Comparison of ENCODE assay signal across 11 mouse cellular contexts in the genomic region with DNA sequence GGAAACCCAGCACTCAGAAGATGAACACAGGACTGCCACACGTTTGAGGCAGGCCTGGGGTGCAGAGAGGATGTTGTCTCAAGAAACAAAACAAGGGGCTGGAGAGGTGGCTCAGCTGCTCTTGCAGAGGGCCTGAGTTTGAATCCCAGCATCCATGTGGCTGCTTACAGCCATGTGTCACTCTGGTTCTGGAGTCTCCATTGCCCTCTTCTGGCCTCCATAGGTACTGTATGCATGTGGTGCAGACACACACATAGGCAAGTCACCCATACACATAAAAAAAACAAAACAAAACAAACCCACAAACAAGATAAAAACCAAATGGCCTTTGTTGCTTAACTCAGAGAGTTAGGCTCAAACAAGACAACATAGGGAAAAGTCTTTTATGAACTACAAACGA. TPM values are rescaled to one million over a fixed set of nuclear protein-coding genes. Genes with fewer than 3 reads are reported as not detected.
DNase-seq lines count a peak whose midpoint lies in the region; ATAC-seq and TF ChIP-seq lines count a peak whose summit lies in the region.
"Had no signal": no experiment of that assay in that cellular context is flagged by ENCODE, and none has a peak within 500 bp of the region (broad histone marks: within the 10 kb centered on the region; RNA-seq: fewer than 3 reads in every experiment).

No protein-coding gene starts in this region.

- H3K79me2 ChIP-seq in MEL (ENCODE audit: control insufficient read depth, insufficient read depth, low read length, poor library complexity): peaks cover 21% of the 10 kb centered on the region

- DNase-seq in left cerebral cortex, adult 2 months (ENCODE audit: extremely low spot score in 1 of 2, low spot score in 2 of 2): no peak
- DNase-seq in left cerebral cortex, adult 18-20 months (ENCODE audit: low spot score in 2 of 2): no peak
- DNase-seq in B cell, adult 2 months: peak; percentile 33 to 37
- peak; percentile 75 for DNase-seq in MEL (ENCODE audit: low read depth, low spot score)
- DNase-seq in limb, embryonic 10.5 days (ENCODE audit: low spot score): no peak
- DNase-seq in frontal cortex, postnatal 36 days (ENCODE audit: low spot score in 2 of 2): no peak
- DNase-seq: adrenal gland, postnatal 14 days had no signal

- no peak for TF ChIP-seq POLR2A in MEL (IDR thresholded peaks at IDR 0.05; ENCODE audit: control insufficient read depth in 1 of 2, insufficient read depth in 1 of 2, low read depth in 1 of 2, low read length in 2 of 2, poor library complexity in 1 of 2)

- no peak overlapping the region for H3K27ac ChIP-seq in left cerebral cortex, adult 2 months
- H3K27ac ChIP-seq in MEL (ENCODE audit: control insufficient read depth, low read depth, low read length): no peak overlapping the region
- H3K27ac ChIP-seq in limb, embryonic 10.5 days: peak overlapping the region; percentile 79
- H3K27ac ChIP-seq in hindbrain, embryonic 16.5 days (ENCODE audit: low read depth, low read length): no peak overlapping the region
- H3K27ac ChIP-seq: embryonic facial prominence, embryonic 12.5 days; midbrain, embryonic 10.5 days had no signal

- TF ChIP-seq CTCF in left cerebral cortex, adult 2 months (IDR thresholded peaks at IDR 0.05): peak; percentile 31
- TF ChIP-seq CTCF in MEL (IDR thresholded peaks at IDR 0.05 in 2 of 3, conservative IDR thresholded peaks at IDR 0.05 in 1 of 3; ENCODE audit: control insufficient read depth in 1 of 3, insufficient read depth in 1 of 3, low read depth in 2 of 3, low read length in 3 of 3, poor library complexity in 1 of 3, severe bottlenecking in 1 of 3): peak; percentile 41 to 52 (median 51)

- peaks cover 3 to 15% of the 10 kb centered on the region in 2 experiments; a peak in 3 of 4 replicates for H3K4me1 ChIP-seq in MEL (ENCODE audit: control insufficient read depth in 1 of 2, insufficient read depth in 2 of 2, low read length in 2 of 2)
- H3K4me1 ChIP-seq in limb, embryonic 10.5 days: peaks cover 88% of the 10 kb centered on the region
- peaks cover 19% of the 10 kb centered on the region for H3K4me1 ChIP-seq in hindbrain, embryonic 16.5 days (ENCODE audit: control insufficient read depth, insufficient read depth, low read depth, low read length)

- H3K27me3 ChIP-seq in MEL (ENCODE audit: control insufficient read depth in 1 of 2, insufficient read depth in 2 of 2, low read length in 2 of 2): no peaks in the 10 kb centered on the region
- no peaks in the 10 kb centered on the region for H3K27me3 ChIP-seq in limb, embryonic 10.5 days (ENCODE audit: low read depth, poor library complexity, severe bottlenecking)
- no peaks in the 10 kb centered on the region for H3K27me3 ChIP-seq in hindbrain, embryonic 16.5 days (replicated peaks; ENCODE audit: control insufficient read depth, insufficient read depth, low read length)
- H3K27me3 ChIP-seq: embryonic facial prominence, embryonic 12.5 days had no signal

- no peaks in the 10 kb centered on the region for H3K9me3 ChIP-seq in MEL (replicated peaks; ENCODE audit: insufficient read depth, low read length)
- H3K9me3 ChIP-seq in limb, embryonic 10.5 days (replicated peaks): no peaks in the 10 kb centered on the region
- H3K9me3 ChIP-seq in hindbrain, embryonic 16.5 days (ENCODE audit: control insufficient read depth, low read length): no peaks in the 10 kb centered on the region
- H3K9me3 ChIP-seq: embryonic facial prominence, embryonic 12.5 days had no signal

- WGBS in limb, embryonic 10.5 days: 91% methylated on average over 2 of the region's 2 CpGs
- 85% methylated on average over 2 of the region's 2 CpGs for WGBS in hindbrain, embryonic 16.5 days

- no peak for ATAC-seq in activated CD4-positive, CD25-positive, alpha-beta regulatory T cell, adult 4 months
- no peak for ATAC-seq in hindbrain, embryonic 16.5 days

- intact Hi-C loops in left cerebral cortex, adult 2 months (cut with DNase I): loop anchor here (5.0 kb wide), 1 partner anchor 175 kb away; the partner anchor contains the start of gene Bak1

- H3K4me2 ChIP-seq in hindbrain, embryonic 16.5 days (ENCODE audit: low read length): no peak overlapping the region

- no peak overlapping the region for H3K9ac ChIP-seq in MEL (ENCODE audit: control insufficient read depth, low read depth, low read length, poor library complexity, severe bottlenecking)
- no peak overlapping the region for H3K9ac ChIP-seq in hindbrain, embryonic 16.5 days (ENCODE audit: low read depth, low read length)
- H3K9ac ChIP-seq: embryonic facial prominence, embryonic 12.5 days had no signal

- no peak for TF ChIP-seq EP300 in MEL (IDR thresholded peaks at IDR 0.05; ENCODE audit: low read depth in 1 of 2, low read length in 2 of 2)

- H3K4me3 ChIP-seq in left cerebral cortex, adult 2 months: no peak overlapping the region
- H3K4me3 ChIP-seq in MEL (ENCODE audit: control insufficient read depth in 1 of 2, insufficient read depth in 1 of 2, low read depth in 2 of 2, low read length in 2 of 2): no peak overlapping the region
- no peak overlapping the region for H3K4me3 ChIP-seq in limb, embryonic 10.5 days
- H3K4me3 ChIP-seq in hindbrain, embryonic 16.5 days (ENCODE audit: low read length): no peak overlapping the region

- peaks cover 0 to 10% of the 10 kb centered on the region in 2 experiments; a peak in 3 of 4 replicates for H3K36me3 ChIP-seq in MEL (ENCODE audit: control insufficient read depth in 1 of 2, insufficient read depth in 2 of 2, low read length in 2 of 2)
- H3K36me3 ChIP-seq in limb, embryonic 10.5 days: peaks cover 53% of the 10 kb centered on the region
- H3K36me3 ChIP-seq in hindbrain, embryonic 16.5 days (ENCODE audit: control insufficient read depth, insufficient read depth, low read length): peaks cover 14% of the 10 kb centered on the region

- TF ChIP-seq RAD21 in MEL (IDR thresholded peaks at IDR 0.05; ENCODE audit: low read depth, low read length): peak; percentile 7

TF ChIP-seq in MEL, 35 proteins besides CTCF, POLR2A, EP300 and RAD21 (continues in another document):
- TF ChIP-seq MAFK (IDR thresholded peaks at IDR 0.05; ENCODE audit: borderline replicate concordance, low read depth, low read length): no peak
- no peak for TF ChIP-seq MAZ (IDR thresholded peaks at IDR 0.05; ENCODE audit: low read depth, low read length)
- no peak for TF ChIP-seq NRF1 (IDR thresholded peaks at IDR 0.05; ENCODE audit: insufficient read depth, low read depth, low read length, poor library complexity, severe bottlenecking)
- no peak for TF ChIP-seq ZC3H11A (IDR thresholded peaks at IDR 0.05; ENCODE audit: low read depth, low read length)
- TF ChIP-seq USF2 (IDR thresholded peaks at IDR 0.05; ENCODE audit: borderline replicate concordance in 1 of 2, insufficient read depth in 1 of 2, low read depth in 1 of 2, low read length in 2 of 2): no peak
- no peak for TF ChIP-seq NELFE (IDR thresholded peaks at IDR 0.05; ENCODE audit: low read depth, low read length)
- no peak for TF ChIP-seq GATA1 (IDR thresholded peaks at IDR 0.05; ENCODE audit: low read depth, low read length)
- peak; percentile 65; the same call in 1 of the 2 replicates for TF ChIP-seq MAX (IDR thresholded peaks at IDR 0.05; ENCODE audit: low read length)
- no peak for TF ChIP-seq POLR2AphosphoS5 (IDR thresholded peaks at IDR 0.05; ENCODE audit: borderline replicate concordance, low read depth, low read length)
- TF ChIP-seq ZKSCAN1 (IDR thresholded peaks at IDR 0.05; ENCODE audit: low read depth, low read length): no peak
- TF ChIP-seq ELF1 (IDR thresholded peaks at IDR 0.05; ENCODE audit: low read depth, low read length): no peak
- no peak for TF ChIP-seq JUND (IDR thresholded peaks at IDR 0.05; ENCODE audit: low read depth, low read length)
- no peak for TF ChIP-seq MYB (IDR thresholded peaks at IDR 0.05; ENCODE audit: low read depth, low read length)
- no peak for TF ChIP-seq GABPA (IDR thresholded peaks at IDR 0.05; ENCODE audit: low read depth, low read length)
- TF ChIP-seq ZNF384 (IDR thresholded peaks at IDR 0.05; ENCODE audit: low read depth, low read length): no peak
- no peak for TF ChIP-seq KAT2A (conservative IDR thresholded peaks at IDR 0.05; ENCODE audit: low read depth, low read length)
- TF ChIP-seq TAL1 (IDR thresholded peaks at IDR 0.05; ENCODE audit: low read length): no peak
- peak; percentile 24; the same call in 1 of the 2 replicates for TF ChIP-seq SMC3 (IDR thresholded peaks at IDR 0.05; ENCODE audit: low read depth, low read length)
- TF ChIP-seq HCFC1 (IDR thresholded peaks at IDR 0.05; ENCODE audit: low read depth, low read length): no peak
- no peak for TF ChIP-seq E2F4 (IDR thresholded peaks at IDR 0.05; ENCODE audit: borderline replicate concordance, low read depth, low read length)
- TF ChIP-seq RCOR1 (IDR thresholded peaks at IDR 0.05; ENCODE audit: low read depth, low read length): no peak
- no peak for TF ChIP-seq CHD1 (IDR thresholded peaks at IDR 0.05; ENCODE audit: low read depth, low read length)
- no peak for TF ChIP-seq MEF2A (IDR thresholded peaks at IDR 0.05; ENCODE audit: extremely low read depth, insufficient replicate concordance, low read depth, low read length, poor library complexity, severe bottlenecking)
- TF ChIP-seq MYC (IDR thresholded peaks at IDR 0.05; ENCODE audit: low read depth, low read length): peak; percentile 84

RNA-seq across cellular contexts. Expression of gene Lemd2, which starts 2.3 kb away (rescaled TPM):
- total RNA-seq in left cerebral cortex, adult 2 months (2021): 10 to 100 TPM; 45.3 to 45.7 TPM
- total RNA-seq in left cerebral cortex, adult 18-20 months (2021): 10 to 100 TPM; 38.8 to 46.6 TPM
- total RNA-seq in MEL (2012; rRNA removed): 35.5 and 46.8 TPM in 2 replicates
- polyA plus RNA-seq in MEL (2012; ENCODE audit: insufficient read depth in 1 of 2, insufficient read length in 2 of 2, low read depth in 1 of 2, low replicate concordance in 2 of 2, missing spikeins in 1 of 2): 10 to 100 TPM in 1 of 2 experiments, not detected in 1; 59.7 TPM
- polyA plus RNA-seq in limb, embryonic 10.5 days (2016; fragmentation: Nextera tagmentation; extraction: Ambion mirVana): 17.9 and 20.2 TPM in 2 replicates
- 1 to 10 TPM; 5.7 to 9.7 TPM for polyA plus RNA-seq in activated CD4-positive, CD25-positive, alpha-beta regulatory T cell, adult 4 months (2017; shearing (Covaris generic))
- polyA plus RNA-seq in hindbrain, embryonic 16.5 days (2015; fragmentation: Nextera tagmentation; extraction: Ambion mirVana): 11.1 and 17.7 TPM in 2 replicates

RNA-seq across cellular contexts. Expression of gene Ip6k3, which starts 34.4 kb away (rescaled TPM):
- total RNA-seq in left cerebral cortex, adult 2 months (2021): under 1 TPM; 0.38 to 0.47 TPM
- under 1 TPM; 0.60 to 0.70 TPM for total RNA-seq in left cerebral cortex, adult 18-20 months (2021)
- total RNA-seq in MEL (2012; rRNA removed): not detected in 2 replicates
- not detected for polyA plus RNA-seq in MEL (2012; ENCODE audit: insufficient read depth in 1 of 2, insufficient read length in 2 of 2, low read depth in 1 of 2, low replicate concordance in 2 of 2, missing spikeins in 1 of 2)
- not detected in 2 replicates for polyA plus RNA-seq in limb, embryonic 10.5 days (2016; fragmentation: Nextera tagmentation; extraction: Ambion mirVana)
- not detected for polyA plus RNA-seq in activated CD4-positive, CD25-positive, alpha-beta regulatory T cell, adult 4 months (2017; shearing (Covaris generic))
- 0.27 and 0.31 TPM in 2 replicates for polyA plus RNA-seq in hindbrain, embryonic 16.5 days (2015; fragmentation: Nextera tagmentation; extraction: Ambion mirVana)
- polyA plus RNA-seq: midbrain, embryonic 10.5 days had no signal

Comparison
In these comparisons a context has a peak if more than half of its experiments do, and no peak if none do; other contexts are left out.
1. DNase-seq: peak in B cell, adult 2 months (2 of 2) and MEL (single experiment); none in left cerebral cortex, adult 2 months (0 of 2), left cerebral cortex, adult 18-20 months (0 of 2), limb, embryonic 10.5 days (single experiment) and frontal cortex, postnatal 36 days (0 of 2).